8 mouse cellular contexts compared by ENCODE assay signal in the genomic region with DNA sequence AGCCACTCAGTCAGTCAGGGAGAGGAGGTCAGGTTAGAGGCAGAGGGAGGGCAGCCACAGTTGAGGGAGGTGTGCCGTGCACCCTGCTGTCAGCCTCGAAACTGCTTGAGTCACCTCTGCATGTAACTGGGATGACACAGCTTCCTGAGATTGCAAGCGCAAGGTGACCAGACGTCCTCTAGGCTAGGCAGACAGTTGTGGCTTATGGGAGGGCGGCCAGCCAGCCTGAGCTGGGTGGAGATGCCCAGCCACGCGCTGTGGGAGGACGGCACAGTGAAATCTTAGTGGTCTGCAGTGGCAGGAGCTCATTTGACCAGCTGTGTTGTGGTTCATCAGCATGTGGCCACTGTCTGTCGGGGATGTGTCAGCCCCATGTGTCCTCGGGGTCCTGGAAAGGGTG. TPM values are rescaled to one million over a fixed set of nuclear protein-coding genes. Genes with fewer than 3 reads are reported as not detected.
A peak's percentile ranks its signal among the peaks of the same experiment; 100 is the strongest.
DNase-seq lines count a peak whose midpoint lies in the region; ATAC-seq and TF ChIP-seq lines count a peak whose summit lies in the region.

No protein-coding gene starts in this region.

- no peaks in the 10 kb centered on the region for H3K27me3 ChIP-seq in kidney, adult 2 months (replicated peaks; ENCODE audit: control insufficient read depth, insufficient read depth, low read length)
- H3K27me3 ChIP-seq in kidney, embryonic 15.5 days = no peaks in the 10 kb centered on the region

- no peaks in the 10 kb centered on the region for H3K9me3 ChIP-seq in kidney, embryonic 15.5 days (replicated peaks)

- H3K4me2 ChIP-seq in kidney, embryonic 15.5 days = no peak overlapping the region

- WGBS in kidney, adult 2 months = 34% methylated on average over 10 of the region's 10 CpGs
- 60% methylated on average over 10 of the region's 10 CpGs for WGBS in kidney, embryonic 15.5 days

- no peak for TF ChIP-seq POLR2A in kidney, adult 2 months (IDR thresholded peaks at IDR 0.05; ENCODE audit: low read depth, low read length)

- no peak overlapping the region for H3K9ac ChIP-seq in kidney, embryonic 15.5 days

- ATAC-seq in kidney, embryonic 15.5 days (replicated peaks; ENCODE audit: low FRiP score) = no peak
- ATAC-seq in inflammation-experienced regulatory T-cells, adult 6 months = no peak
- ATAC-seq in frontal cortex, adult (ENCODE audit: low TSS enrichment) = no peak

- no peak for TF ChIP-seq CTCF in kidney, adult 2 months (conservative IDR thresholded peaks at IDR 0.05; ENCODE audit: insufficient read depth, insufficient read length, low read depth, low read length)

- H3K4me3 ChIP-seq in kidney, adult 2 months (ENCODE audit: insufficient read depth, low read depth, low read length) = no peak overlapping the region
- H3K4me3 ChIP-seq in kidney, embryonic 15.5 days (replicated peaks) = no peak overlapping the region
- H3K4me3 ChIP-seq in brown adipose tissue, adult 24 weeks (ENCODE audit: insufficient read depth, low read depth, low read length) = no peak overlapping the region; the same call in 1 of the 2 replicates

- peak overlapping the region; percentile 24 for H3K27ac ChIP-seq in kidney, adult 2 months (ENCODE audit: insufficient read depth, low read depth, low read length)
- no peak overlapping the region for H3K27ac ChIP-seq in kidney, embryonic 15.5 days
- H3K27ac ChIP-seq in brown adipose tissue, adult 24 weeks (replicated peaks; ENCODE audit: low read depth, low read length) = peak overlapping the region; percentile 94

- H3K36me3 ChIP-seq in kidney, adult 2 months (ENCODE audit: control insufficient read depth, insufficient read depth, low read length) = no peaks in the 10 kb centered on the region; the same call in 1 of the 2 replicates
- peaks cover 6% of the 10 kb centered on the region for H3K36me3 ChIP-seq in kidney, embryonic 15.5 days

- DNase-seq in kidney, adult 2 months = peak; percentile 39
- peak; percentile 72 for DNase-seq in heart, postnatal 4 days
- DNase-seq in naive thymus-derived CD4-positive, alpha-beta T cell, adult 2 months (ENCODE audit: low read depth) = peak; percentile 50
- no peak for DNase-seq in layer of hippocampus, adult 8-10 months (ENCODE audit: low spot score in 2 of 2)

- H3K4me1 ChIP-seq in kidney, adult 2 months (ENCODE audit: control insufficient read depth, insufficient read depth, low read length) = peaks cover 50% of the 10 kb centered on the region
- H3K4me1 ChIP-seq in kidney, embryonic 15.5 days = peaks cover 70% of the 10 kb centered on the region
- peaks cover 41% of the 10 kb centered on the region for H3K4me1 ChIP-seq in brown adipose tissue, adult 24 weeks (ENCODE audit: control insufficient read depth, insufficient read depth, insufficient read length, low read length)

RNA-seq across cellular contexts. Expression of a gene that starts 3.6 kb away (rescaled TPM):
- 20.5 and 22.2 TPM in 2 replicates for polyA plus RNA-seq in kidney, adult 2 months (2012; rRNA removed)
- polyA plus RNA-seq in kidney, embryonic 15.5 days (2015; fragmentation: Nextera tagmentation; extraction: Ambion mirVana) = 10.6 and 11.1 TPM in 2 replicates
- polyA plus RNA-seq in brown adipose tissue, adult 24 weeks (2012; ENCODE audit: insufficient read depth, insufficient read length, missing spikeins) = 7.7 and 8.7 TPM in 2 replicates
- 10 to 100 TPM; 28.1 to 29.1 TPM for total RNA-seq in heart, postnatal 4 days (2021)
- total RNA-seq in layer of hippocampus, adult 8-10 months (2022) = 10 to 100 TPM in 2 of 4 experiments, 1 to 10 TPM in 2; 9.2 to 16.4 (median 10.5) TPM
- polyA plus RNA-seq in inflammation-experienced regulatory T-cells, adult 6 months (2017; shearing (Covaris generic)) = 10 to 100 TPM; 10.7 to 12.5 (median 11.0) TPM

RNA-seq across cellular contexts. Expression of a gene that starts 19.5 kb away (rescaled TPM):
- polyA plus RNA-seq in kidney, adult 2 months (2012; rRNA removed) = 40.1 and 42.2 TPM in 2 replicates
- polyA plus RNA-seq in kidney, embryonic 15.5 days (2015; fragmentation: Nextera tagmentation; extraction: Ambion mirVana) = 26.1 and 27.7 TPM in 2 replicates
- polyA plus RNA-seq in brown adipose tissue, adult 24 weeks (2012; ENCODE audit: insufficient read depth, insufficient read length, missing spikeins) = 15.5 and 15.9 TPM in 2 replicates
- total RNA-seq in heart, postnatal 4 days (2021) = 10 to 100 TPM; 50.6 to 54.8 TPM
- 100 to 1,000 TPM in 1 of 4 experiments, 10 to 100 TPM in 3; 80.3 to 100 (median 97.2) TPM for total RNA-seq in layer of hippocampus, adult 8-10 months (2022)
- 10 to 100 TPM; 12.9 to 21.0 (median 16.1) TPM for polyA plus RNA-seq in inflammation-experienced regulatory T-cells, adult 6 months (2017; shearing (Covaris generic))

RNA-seq across cellular contexts. Expression of a gene that starts 24.8 kb away (rescaled TPM):
- 69.7 and 90.2 TPM in 2 replicates for polyA plus RNA-seq in kidney, adult 2 months (2012; rRNA removed)
- 5.8 and 7.2 TPM in 2 replicates for polyA plus RNA-seq in kidney, embryonic 15.5 days (2015; fragmentation: Nextera tagmentation; extraction: Ambion mirVana)
- 2.1 TPM in 1 of 2 replicates, not detected in the other for polyA plus RNA-seq in brown adipose tissue, adult 24 weeks (2012; ENCODE audit: insufficient read depth, insufficient read length, missing spikeins)
- under 1 TPM; 0.07 to 0.14 TPM for total RNA-seq in heart, postnatal 4 days (2021)
- 1 to 10 TPM in 1 of 4 experiments, under 1 TPM in 3; 0.37 to 1.1 (median 0.68) TPM for total RNA-seq in layer of hippocampus, adult 8-10 months (2022)
- under 1 TPM in 1 of 3 experiments, not detected in 2; 0.12 TPM for polyA plus RNA-seq in inflammation-experienced regulatory T-cells, adult 6 months (2017; shearing (Covaris generic))

RNA-seq across cellular contexts. Expression of a gene that starts 31.3 kb away (rescaled TPM):
- polyA plus RNA-seq in kidney, adult 2 months (2012; rRNA removed) = not detected in 2 replicates
- polyA plus RNA-seq in kidney, embryonic 15.5 days (2015; fragmentation: Nextera tagmentation; extraction: Ambion mirVana) = not detected in 2 replicates
- not detected in 2 replicates for polyA plus RNA-seq in brown adipose tissue, adult 24 weeks (2012; ENCODE audit: insufficient read depth, insufficient read length, missing spikeins)
- not detected for total RNA-seq in heart, postnatal 4 days (2021)
- not detected for total RNA-seq in layer of hippocampus, adult 8-10 months (2022)
- not detected for polyA plus RNA-seq in inflammation-experienced regulatory T-cells, adult 6 months (2017; shearing (Covaris generic))

RNA-seq across cellular contexts. Expression of a gene that starts 31.7 kb away (rescaled TPM):
- polyA plus RNA-seq in kidney, adult 2 months (2012; rRNA removed) = 24.4 and 29.2 TPM in 2 replicates
- polyA plus RNA-seq in kidney, embryonic 15.5 days (2015; fragmentation: Nextera tagmentation; extraction: Ambion mirVana) = 74.0 and 77.8 TPM in 2 replicates
- polyA plus RNA-seq in brown adipose tissue, adult 24 weeks (2012; ENCODE audit: insufficient read depth, insufficient read length, missing spikeins) = 17.8 and 20.9 TPM in 2 replicates
- total RNA-seq in heart, postnatal 4 days (2021) = 10 to 100 TPM; 12.2 to 15.2 TPM
- total RNA-seq in layer of hippocampus, adult 8-10 months (2022) = 10 to 100 TPM; 17.6 to 19.2 (median 18.5) TPM
- 10 to 100 TPM; 48.7 to 56.0 (median 50.0) TPM for polyA plus RNA-seq in inflammation-experienced regulatory T-cells, adult 6 months (2017; shearing (Covaris generic))

Comparison
In these comparisons a context has a peak if more than half of its experiments do, and no peak if none do; other contexts are left out.
1. DNase-seq: peak in kidney, adult 2 months (single experiment), heart, postnatal 4 days (single experiment) and naive thymus-derived CD4-positive, alpha-beta T cell, adult 2 months (single experiment); none in layer of hippocampus, adult 8-10 months (0 of 2).